Mouse (Mus musculus): Measurements from ENCODE around the gene Wdr75.

- TF ChIP-seq CTCF (IDR thresholded peaks at IDR 0.05; ENCODE audit: low read depth): peak; percentile 99
- no peak for TF ChIP-seq EP300 (optimal IDR thresholded peaks at IDR 0.05)
Observed at GRCm38 (mm10) chr1:45816889-45817288, 21.9 kb downstream of the Wdr75 start.

All from stomach, postnatal 0 days (tissue).